Mouse (Mus musculus) bone marrow macrophage, adult 2 months (primary cell): ENCODE measurements around the gene Spata31d1b. TPM values are rescaled to one million over a fixed set of nuclear protein-coding genes. Genes with fewer than 3 reads are reported as not detected.
A peak's percentile ranks its signal among the peaks of the same experiment; 100 is the strongest.
"Not testable (repeated sequence)": the region's sequence is repeated elsewhere in the genome, so short reads cannot be mapped to it uniquely, and the experiment has no call there.

Experiments
- H3K27ac ChIP-seq: 2 replicates; pipeline ENCODE4 v1.5.1; 2012; ENCODE audit warnings: low read depth, low read length; ENCODE audit not compliant: insufficient read depth
- H3K4me1 ChIP-seq: 2 replicates; pipeline ENCODE4 v1.6.1; 2012; ENCODE audit warnings: low read length; ENCODE audit not compliant: control insufficient read depth, insufficient read depth
- H3K4me3 ChIP-seq: 2 replicates; pipeline ENCODE4 v1.5.1; 2012; ENCODE audit warnings: mild to moderate bottlenecking, low read length, moderate library complexity; ENCODE audit not compliant: insufficient read depth
- CTCF ChIP-seq: IDR thresholded peaks from 2 replicates; pipeline ENCODE4 v1.5.1; 2012; ENCODE audit warnings: low read depth, mild to moderate bottlenecking, low read length, moderate library complexity
- POLR2A ChIP-seq: IDR thresholded peaks from 2 replicates; pipeline ENCODE4 v1.6.1; 2012; ENCODE audit warnings: mild to moderate bottlenecking, low read depth, low read length, borderline replicate concordance
- polyA plus RNA-seq: library from polyadenylated mRNA; stranded (reverse); fragments of >200 nt; gene quantifications from 2 replicates; pipeline ENCODE4 v1.2.4, GENCODE M21; 2012; ENCODE audit not compliant: missing spikeins, insufficient read depth, insufficient read length

Spata31d1b gene
- polyA plus RNA-seq, result not detected in 2 replicates

DNA sequence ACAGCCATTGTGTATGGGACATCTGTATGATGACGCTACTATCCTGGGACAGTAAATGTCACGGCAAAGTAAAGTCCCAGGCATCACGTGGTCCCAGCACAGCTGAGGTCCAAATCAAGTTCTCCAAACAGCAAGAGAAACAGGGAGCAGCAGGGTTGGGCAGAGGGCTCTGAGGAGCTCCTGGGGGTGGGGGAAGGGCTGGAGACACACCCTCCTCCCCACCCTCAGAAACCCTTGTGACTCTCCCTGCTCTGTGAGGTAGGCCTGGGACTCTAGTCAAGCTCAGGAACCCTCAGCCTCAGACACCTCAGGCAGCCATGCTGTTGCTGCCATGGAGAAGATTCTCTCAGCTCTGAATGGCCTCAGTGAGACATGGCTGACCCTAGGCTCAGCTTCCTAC is at the start of gene Spata31d1b:
Spata31d1b (plus strand) TSS at position 301 of the 400 bp plus-strand sequence.
- H3K4me1 ChIP-seq, H3K27ac ChIP-seq, H3K4me3 ChIP-seq: not testable (repeated sequence)

DNA sequence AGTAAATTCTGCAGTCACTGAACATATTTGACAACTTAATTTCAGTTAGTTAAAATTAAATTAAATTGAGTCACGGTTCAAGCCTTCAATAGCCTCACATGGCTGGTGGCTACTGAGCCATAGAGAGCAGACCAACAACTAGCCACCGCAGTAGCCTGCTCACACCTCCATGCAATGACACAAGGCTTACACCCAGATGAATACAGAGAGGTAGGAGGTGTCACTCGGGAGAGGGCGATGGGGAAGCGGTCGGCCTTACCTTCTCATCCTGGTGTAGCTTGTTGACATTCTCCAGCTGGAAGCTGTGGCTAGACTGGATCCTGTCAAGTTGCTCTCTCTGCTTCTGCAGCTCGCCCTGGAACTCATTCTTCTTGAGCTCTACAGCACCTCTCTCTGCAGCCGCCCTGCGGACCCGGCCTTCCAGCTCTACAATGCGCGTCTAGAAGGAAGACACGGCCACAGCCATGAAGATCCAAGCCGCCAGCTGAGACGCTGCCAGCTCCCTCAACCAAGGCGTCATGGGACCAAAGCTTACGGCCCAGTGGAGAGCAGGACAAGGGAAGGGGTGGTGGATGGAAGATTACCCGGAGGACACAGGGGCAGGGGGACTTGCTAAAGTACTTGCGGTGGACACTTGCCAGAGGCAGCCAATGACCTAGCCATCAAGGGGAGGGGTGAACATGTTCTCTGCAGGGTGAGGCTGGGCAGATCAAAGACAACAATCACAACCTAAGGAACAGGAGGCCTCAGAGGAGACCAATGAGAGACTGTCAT is 48.0 kb upstream of the Spata31d1b start:
- H3K27ac ChIP-seq, result no peak overlapping the region
- no peak overlapping the region for H3K4me3 ChIP-seq
- TF ChIP-seq CTCF, result no peak
- TF ChIP-seq POLR2A, result no peak
- peaks cover 27% of the 10 kb centered on the region for H3K4me1 ChIP-seq

DNA sequence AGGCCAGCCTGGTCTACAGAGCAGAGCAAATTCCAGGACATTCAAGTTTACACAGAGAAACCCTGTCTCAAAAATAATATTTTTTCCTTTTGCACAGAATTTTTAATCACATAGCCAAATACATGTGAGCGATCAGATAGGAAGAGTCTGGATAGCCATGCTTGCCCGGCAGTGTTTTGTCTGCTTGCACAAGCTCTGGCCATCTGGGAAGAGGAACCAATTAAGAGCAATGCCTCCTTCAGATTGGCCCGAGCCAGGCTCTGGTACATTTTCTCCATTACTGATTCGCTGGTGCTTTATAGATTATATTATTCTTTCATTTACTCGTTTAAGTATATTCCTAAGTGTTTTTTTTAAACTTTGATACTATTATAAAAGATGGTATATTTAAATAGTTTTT is 44.3 kb upstream of the Spata31d1b start:
- peaks cover 33% of the 10 kb centered on the region for H3K4me1 ChIP-seq
- TF ChIP-seq POLR2A (no peak), CTCF (no peak)
- no peak overlapping the region for H3K4me3 ChIP-seq
- H3K27ac ChIP-seq, result no peak overlapping the region

DNA sequence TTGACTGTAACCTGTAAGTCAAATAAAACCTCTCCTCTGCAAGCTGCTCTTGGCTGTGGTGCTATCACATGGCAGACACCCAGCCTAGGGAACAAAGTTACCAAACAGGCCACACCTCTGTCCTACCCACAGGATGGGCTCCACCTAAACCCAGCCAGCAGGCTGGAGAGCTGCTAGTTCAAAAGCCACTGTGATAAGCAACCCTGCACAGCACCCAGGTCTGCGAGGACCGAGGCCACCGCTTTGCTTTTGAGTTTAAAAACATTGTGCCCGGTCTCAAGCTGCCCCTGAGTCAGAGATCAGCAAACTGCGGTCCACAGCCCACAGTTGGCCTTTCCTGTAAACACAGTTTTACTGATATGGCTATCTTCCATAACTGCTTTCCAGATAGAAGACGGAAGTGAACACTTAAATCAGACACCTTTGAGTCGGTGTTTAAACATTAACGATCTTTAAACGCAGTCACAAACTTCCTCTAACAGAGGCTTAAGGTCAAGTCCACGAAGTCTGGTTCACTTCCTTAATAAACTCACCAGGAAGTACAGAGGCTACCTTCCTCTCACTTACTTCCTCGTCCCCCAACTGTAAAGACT is 43.5 kb upstream of the Spata31d1b start:
- TF ChIP-seq POLR2A (no peak), CTCF (no peak)
- H3K4me3 ChIP-seq, result peak overlapping the region; percentile 25
- H3K27ac ChIP-seq, result peak overlapping the region; percentile 82
- peaks cover 33% of the 10 kb centered on the region for H3K4me1 ChIP-seq

DNA sequence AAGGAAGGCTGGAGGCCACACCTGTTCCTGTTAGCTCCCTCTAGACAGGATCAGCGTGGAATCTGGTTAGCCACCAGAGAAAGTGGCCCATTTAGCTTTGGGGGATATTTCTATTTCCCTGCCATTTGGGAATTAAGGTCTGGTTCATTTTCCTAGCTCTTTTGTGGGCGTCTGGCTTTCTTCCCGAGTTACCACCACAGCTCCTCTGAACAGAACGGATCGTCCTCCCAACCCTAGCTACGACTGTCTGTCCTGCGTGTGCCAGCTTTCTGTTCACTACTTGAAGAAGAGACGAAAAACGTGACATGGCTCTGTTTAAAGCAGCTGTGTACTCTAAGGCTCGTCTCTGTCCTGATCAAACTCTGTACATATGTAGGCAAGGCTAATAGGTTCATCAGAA is 42.1 kb upstream of the Spata31d1b start:
- Histone ChIP-seq H3K4me1 (peaks cover 36% of the 10 kb centered on the region), H3K27ac (no peak overlapping the region), H3K4me3 (no peak overlapping the region)
- no peak for TF ChIP-seq CTCF
- no peak for TF ChIP-seq POLR2A

DNA sequence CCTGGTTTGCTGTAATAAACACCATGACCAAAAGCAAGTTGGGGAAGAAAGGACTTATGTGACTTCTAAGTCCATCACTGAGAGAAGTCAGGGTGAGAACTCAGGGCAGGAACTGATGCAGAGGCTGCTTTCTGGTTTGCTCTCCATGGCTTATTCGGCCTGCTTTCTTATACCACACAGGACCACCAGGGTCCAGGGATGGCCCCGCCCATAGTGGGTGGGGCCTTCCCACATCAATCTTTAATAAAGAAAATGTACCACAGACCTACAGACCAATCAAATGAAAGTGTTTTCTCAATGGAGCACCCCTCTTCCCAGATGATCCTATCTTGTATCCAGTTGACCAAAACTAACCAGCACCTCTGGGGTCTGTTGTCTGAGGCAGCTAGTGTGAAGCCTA is 40.6 kb upstream of the Spata31d1b start:
- TF ChIP-seq CTCF (no peak), POLR2A (no peak)
- H3K27ac ChIP-seq, result no peak overlapping the region
- H3K4me3 ChIP-seq, result no peak overlapping the region
- peaks cover 33% of the 10 kb centered on the region for H3K4me1 ChIP-seq

DNA sequence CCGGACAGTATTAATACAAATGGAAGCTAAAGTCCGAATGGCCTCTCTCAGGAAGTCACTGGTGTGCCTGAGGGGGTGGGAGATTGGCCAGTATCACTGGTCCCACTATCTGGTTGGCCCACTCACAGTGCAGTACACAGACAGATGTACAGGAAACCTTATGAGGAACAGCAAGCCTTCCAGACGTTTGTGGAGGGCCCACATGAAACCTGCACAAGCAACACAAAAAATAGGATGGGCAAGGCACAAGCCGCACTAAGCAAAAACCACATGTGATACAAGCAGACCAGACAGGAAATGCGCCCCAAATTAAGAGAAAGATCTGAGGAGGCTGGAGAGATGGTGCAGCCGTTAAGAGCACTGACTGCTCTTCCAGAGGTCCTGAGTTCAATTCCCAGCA is 39.8 kb upstream of the Spata31d1b start:
- no peak for TF ChIP-seq CTCF
- no peak for TF ChIP-seq POLR2A
- Histone ChIP-seq H3K27ac (no peak overlapping the region), H3K4me1 (peaks cover 32% of the 10 kb centered on the region), H3K4me3 (no peak overlapping the region)

DNA sequence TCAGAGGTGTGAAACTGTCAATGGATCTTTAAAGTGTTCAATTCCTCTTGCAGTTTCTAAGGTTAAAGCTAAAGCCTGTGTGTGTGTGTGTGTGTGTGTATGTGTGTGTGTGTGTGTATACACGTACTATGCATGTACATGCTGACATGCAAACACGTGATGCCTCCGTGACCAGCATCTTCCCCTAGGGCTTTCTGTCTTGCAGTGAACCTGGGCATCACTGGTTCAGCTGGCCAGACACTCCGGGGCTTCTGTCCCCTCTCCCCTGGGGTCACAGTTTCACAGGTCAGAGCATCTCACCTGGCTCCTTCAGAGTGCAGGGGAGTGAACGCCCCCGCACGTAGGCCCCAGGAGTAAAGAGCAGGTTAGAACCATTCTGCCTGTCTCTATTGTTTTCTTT is 38.5 kb upstream of the Spata31d1b start:
- Histone ChIP-seq H3K27ac (no peak overlapping the region), H3K4me1 (peaks cover 22% of the 10 kb centered on the region), H3K4me3 (no peak overlapping the region)
- TF ChIP-seq CTCF (no peak), POLR2A (no peak)

DNA sequence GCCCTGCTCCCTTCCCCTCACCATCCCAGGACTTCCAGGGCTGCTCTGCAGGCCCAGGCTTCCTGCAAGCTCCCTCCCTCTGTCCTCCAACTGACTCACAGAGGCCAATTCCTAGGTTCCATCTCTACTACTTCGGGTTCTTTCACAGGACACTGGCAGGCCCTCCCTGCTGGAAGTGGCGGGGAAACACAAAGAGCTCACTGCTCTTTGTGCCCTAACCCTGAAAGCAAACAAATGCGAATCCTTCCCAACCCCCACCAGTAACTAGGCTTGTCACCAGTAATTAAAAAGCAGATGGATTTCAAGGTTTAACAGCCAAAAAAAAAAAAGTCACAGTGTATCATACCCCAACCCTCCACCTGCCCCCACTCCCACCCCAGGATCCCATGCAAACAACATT is 37.9 kb upstream of the Spata31d1b start:
- Histone ChIP-seq H3K27ac (no peak overlapping the region), H3K4me1 (peaks cover 18% of the 10 kb centered on the region), H3K4me3 (no peak overlapping the region)
- no peak for TF ChIP-seq CTCF
- TF ChIP-seq POLR2A, result no peak

DNA sequence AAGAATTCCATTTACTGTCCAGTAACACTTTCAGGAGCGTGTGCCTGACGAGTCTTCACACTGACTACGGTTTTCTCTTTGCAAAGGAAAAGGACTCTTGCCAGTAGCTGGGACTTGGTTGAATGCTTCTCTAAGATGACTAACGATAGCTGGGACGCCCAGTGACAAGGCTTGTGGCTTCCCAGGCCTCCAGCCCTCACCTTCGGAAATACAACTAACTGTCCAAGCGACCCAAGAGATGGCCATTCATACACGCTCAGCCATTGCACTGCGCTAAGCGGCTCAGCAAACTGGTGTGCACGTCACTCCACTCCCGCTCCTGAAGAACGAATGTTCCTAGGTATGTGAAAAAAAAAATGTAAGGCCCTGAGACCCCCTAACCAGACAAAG is 37.3 kb upstream of the Spata31d1b start:
- TF ChIP-seq CTCF, result no peak
- TF ChIP-seq POLR2A, result no peak
- Histone ChIP-seq H3K4me3 (peak overlapping the region; percentile 83), H3K27ac (no peak overlapping the region), H3K4me1 (peaks cover 16% of the 10 kb centered on the region)
